Mouse (Mus musculus): ENCODE results near the gene Rab3gap2. TPM values are rescaled to one million over a fixed set of nuclear protein-coding genes. Genes with fewer than 3 reads are reported as not detected.

The Rab3gap2 gene
- 31.5 and 34.9 TPM in 2 replicates for polyA plus RNA-seq (2014; fragmentation: Nextera tagmentation; extraction: Ambion mirVana)

DNA sequence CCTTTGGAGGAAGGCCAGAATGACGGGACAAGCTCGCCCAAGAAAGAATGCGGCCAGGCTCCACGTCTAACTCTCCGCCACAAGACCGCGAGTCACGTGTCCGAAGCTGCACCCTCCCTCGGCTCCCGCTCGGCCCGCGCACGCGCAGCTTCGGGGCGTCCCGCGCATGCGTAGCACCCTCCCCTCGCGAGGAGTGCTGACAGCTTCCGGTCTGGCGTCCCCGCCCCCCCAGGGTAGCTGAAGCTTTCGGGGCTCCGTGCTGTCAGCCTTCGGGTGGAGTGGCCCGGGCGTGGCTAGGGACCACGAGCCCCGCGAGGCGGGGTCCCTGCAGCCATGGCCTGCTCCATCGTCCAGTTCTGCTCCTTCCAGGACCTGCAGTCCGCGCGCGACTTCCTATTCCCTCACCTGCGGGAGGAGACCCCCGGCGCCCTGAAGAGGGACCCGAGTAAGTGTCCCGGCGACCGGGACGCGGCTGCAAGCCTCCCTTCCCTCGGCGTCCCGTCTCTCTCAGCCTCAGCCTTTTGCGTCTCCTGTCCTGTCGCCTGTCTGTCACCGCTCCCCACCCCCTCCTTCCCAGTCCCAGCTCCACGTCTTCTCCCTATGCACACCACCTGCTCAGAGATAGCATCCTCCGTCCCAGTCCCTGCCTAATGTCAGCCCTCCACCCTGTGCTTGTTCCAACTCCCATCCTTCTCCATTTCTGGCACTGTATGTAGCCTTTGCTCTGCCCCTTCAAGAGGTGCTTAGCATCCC is at the start of gene Rab3gap2:
TSS of gene Rab3gap2 (plus strand) at position 209 of the 753 bp plus-strand sequence.
- peak; percentile 93 for ATAC-seq (ENCODE audit: low read depth)
- H3K36me3 ChIP-seq (ENCODE audit: control insufficient read depth, insufficient read depth, low read length) = no peaks in the 10 kb centered on the region
- peak within 1 kb of the TSS; percentile 89 for H3K4me3 ChIP-seq (ENCODE audit: low read depth, low read length)
- no peaks in the 10 kb centered on the region for H3K9me3 ChIP-seq (ENCODE audit: control insufficient read depth, low read length)
- 0% methylated on average over 57 of the region's 57 CpGs for WGBS
- H3K27me3 ChIP-seq (ENCODE audit: control insufficient read depth, insufficient read depth, low read length) = no peaks in the 10 kb centered on the region
- peak within 1 kb of the TSS; percentile 81 for H3K27ac ChIP-seq (ENCODE audit: low read depth, low read length)
- H3K4me1 ChIP-seq (ENCODE audit: control insufficient read depth, insufficient read depth, low read length) = peaks cover 17% of the 10 kb centered on the region
- peak within 1 kb of the TSS; percentile 92 for H3K9ac ChIP-seq (replicated peaks; ENCODE audit: low read depth, low read length)
- peak within 1 kb of the TSS; percentile 94 for H3K4me2 ChIP-seq (ENCODE audit: low read depth, low read length)

DNA sequence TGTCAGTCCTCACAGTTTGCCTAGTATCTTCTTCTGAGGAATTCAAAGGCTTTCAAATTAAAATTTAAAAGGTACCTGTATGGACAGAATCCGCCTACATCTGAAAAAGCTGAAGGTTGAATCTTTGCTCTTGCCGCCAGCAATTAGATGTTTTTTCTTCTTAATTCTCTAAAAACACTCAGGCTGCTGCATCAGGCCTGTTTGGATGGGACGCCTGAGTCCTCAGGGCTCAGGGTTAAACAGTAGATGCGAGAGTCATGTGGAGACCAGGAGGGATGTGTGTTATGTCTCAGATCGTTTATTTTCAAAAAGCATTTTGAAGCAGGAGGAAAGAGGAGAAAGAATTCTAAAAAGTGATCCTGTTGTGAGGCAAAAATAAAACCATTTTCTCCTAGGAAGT is 30.3 kb upstream of the Rab3gap2 start:
- 91% methylated on average over 5 of the region's 5 CpGs for WGBS
- Histone ChIP-seq H3K4me3 (ENCODE audit: low read depth, low read length) (no peak overlapping the region), H3K9ac (replicated peaks; ENCODE audit: low read depth, low read length) (no peak overlapping the region), H3K27me3 (ENCODE audit: control insufficient read depth, insufficient read depth, low read length) (no peaks in the 10 kb centered on the region), H3K4me1 (ENCODE audit: control insufficient read depth, insufficient read depth, low read length) (no peaks in the 10 kb centered on the region), H3K4me2 (ENCODE audit: low read depth, low read length) (no peak overlapping the region), H3K36me3 (ENCODE audit: control insufficient read depth, insufficient read depth, low read length) (no peaks in the 10 kb centered on the region), H3K27ac (ENCODE audit: low read depth, low read length) (no peak overlapping the region), H3K9me3 (ENCODE audit: control insufficient read depth, low read length) (no peaks in the 10 kb centered on the region)
- ATAC-seq (ENCODE audit: low read depth) = no peak

DNA sequence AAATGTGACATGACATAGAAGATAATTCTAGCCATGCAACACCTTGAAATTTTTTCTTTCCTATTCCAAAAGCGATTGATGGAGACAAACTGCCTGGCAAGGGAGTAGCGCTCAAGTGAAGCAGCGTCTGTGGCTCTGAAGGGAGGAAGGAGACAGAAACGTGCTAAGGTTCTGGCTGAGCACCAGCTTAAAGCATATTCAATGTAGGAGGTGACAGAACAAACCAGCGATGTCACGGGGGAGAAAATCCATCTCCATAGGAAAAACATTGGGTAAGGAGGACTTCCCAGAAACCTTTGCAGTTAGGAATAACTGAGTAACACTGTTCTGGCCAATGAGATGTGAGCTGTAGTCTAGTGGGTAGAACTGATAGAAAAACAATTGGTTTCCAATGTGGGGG is 26.1 kb upstream of the Rab3gap2 start:
- H3K9me3 ChIP-seq (ENCODE audit: control insufficient read depth, low read length) = no peaks in the 10 kb centered on the region
- H3K9ac ChIP-seq (replicated peaks; ENCODE audit: low read depth, low read length) = no peak overlapping the region
- H3K4me3 ChIP-seq (ENCODE audit: low read depth, low read length) = no peak overlapping the region
- no peaks in the 10 kb centered on the region for H3K36me3 ChIP-seq (ENCODE audit: control insufficient read depth, insufficient read depth, low read length)
- no peaks in the 10 kb centered on the region for H3K4me1 ChIP-seq (ENCODE audit: control insufficient read depth, insufficient read depth, low read length)
- H3K27me3 ChIP-seq (ENCODE audit: control insufficient read depth, insufficient read depth, low read length) = no peaks in the 10 kb centered on the region
- 87% methylated on average over 6 of the region's 6 CpGs for WGBS
- H3K27ac ChIP-seq (ENCODE audit: low read depth, low read length) = no peak overlapping the region
- no peak overlapping the region for H3K4me2 ChIP-seq (ENCODE audit: low read depth, low read length)
- no peak for ATAC-seq (ENCODE audit: low read depth)

DNA sequence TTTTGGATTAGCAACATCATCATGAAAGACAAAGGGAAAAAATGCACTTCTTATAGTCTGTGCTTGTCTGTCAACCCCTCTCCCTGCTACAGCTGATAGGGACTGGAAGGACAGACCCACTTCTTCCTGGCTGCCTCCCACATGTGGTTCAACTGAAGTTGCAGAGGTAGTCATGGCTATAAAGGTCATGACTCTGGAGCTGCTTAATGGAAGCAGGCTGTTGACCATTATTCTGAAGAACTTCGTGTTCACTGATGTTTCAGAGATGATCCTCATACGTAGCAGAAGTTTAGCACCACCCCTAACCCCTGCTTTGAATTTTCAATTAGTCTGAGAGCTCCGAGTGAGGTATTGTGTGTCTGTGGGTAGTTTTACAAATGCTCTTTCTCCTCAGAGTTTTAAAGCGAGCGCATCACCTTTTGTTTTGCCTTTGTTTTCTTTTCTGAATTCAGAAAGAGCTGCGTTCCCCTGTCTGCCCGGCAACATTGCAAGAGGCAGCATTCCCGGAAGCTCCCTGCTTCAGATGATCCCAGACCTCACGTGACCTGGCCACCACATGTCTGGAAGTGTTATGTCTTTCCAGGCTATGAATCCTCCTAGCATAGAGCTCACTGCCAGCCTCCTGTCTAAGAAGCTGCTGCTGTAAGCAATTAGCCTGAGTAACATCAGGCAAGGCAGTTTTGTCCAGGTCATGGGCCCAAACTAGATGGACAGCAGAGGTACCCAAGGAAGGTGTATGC is 20.2 kb upstream of the Rab3gap2 start:
- H3K9ac ChIP-seq (replicated peaks; ENCODE audit: low read depth, low read length) = no peak overlapping the region
- no peak overlapping the region for H3K27ac ChIP-seq (ENCODE audit: low read depth, low read length)
- ATAC-seq (ENCODE audit: low read depth) = no peak
- H3K36me3 ChIP-seq (ENCODE audit: control insufficient read depth, insufficient read depth, low read length) = no peaks in the 10 kb centered on the region
- H3K4me3 ChIP-seq (ENCODE audit: low read depth, low read length) = no peak overlapping the region
- H3K9me3 ChIP-seq (ENCODE audit: control insufficient read depth, low read length) = no peaks in the 10 kb centered on the region
- H3K27me3 ChIP-seq (ENCODE audit: control insufficient read depth, insufficient read depth, low read length) = no peaks in the 10 kb centered on the region
- H3K4me1 ChIP-seq (ENCODE audit: control insufficient read depth, insufficient read depth, low read length) = peaks cover 3% of the 10 kb centered on the region; the same call in 1 of the 2 replicates
- WGBS = 35% methylated on average over 9 of the region's 9 CpGs
- H3K4me2 ChIP-seq (ENCODE audit: low read depth, low read length) = no peak overlapping the region

DNA sequence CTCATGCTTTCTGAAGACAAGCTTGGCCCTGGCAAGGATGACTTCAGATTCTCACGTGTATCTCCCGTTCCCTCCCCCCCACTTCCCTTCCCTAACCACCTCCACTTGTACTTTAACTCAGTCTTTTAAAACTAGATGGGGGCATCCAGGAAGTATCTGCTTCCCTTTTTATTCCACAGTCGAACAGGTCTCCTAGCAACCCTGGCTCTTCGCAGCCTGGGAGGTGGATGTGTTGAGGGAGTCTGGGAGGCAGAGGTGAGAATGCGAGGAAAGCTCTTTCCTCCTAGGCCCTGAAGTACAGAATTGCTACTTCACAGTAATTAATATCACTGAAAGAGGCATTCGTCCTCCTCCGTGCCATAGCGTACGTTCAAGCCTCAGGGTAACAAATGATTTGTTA is 18.4 kb upstream of the Rab3gap2 start:
- Histone ChIP-seq H3K4me3 (ENCODE audit: low read depth, low read length) (no peak overlapping the region), H3K36me3 (ENCODE audit: control insufficient read depth, insufficient read depth, low read length) (no peaks in the 10 kb centered on the region), H3K9ac (replicated peaks; ENCODE audit: low read depth, low read length) (no peak overlapping the region), H3K4me1 (ENCODE audit: control insufficient read depth, insufficient read depth, low read length) (peaks cover 3% of the 10 kb centered on the region; the same call in 1 of the 2 replicates), H3K27ac (ENCODE audit: low read depth, low read length) (no peak overlapping the region), H3K9me3 (ENCODE audit: control insufficient read depth, low read length) (no peaks in the 10 kb centered on the region), H3K27me3 (ENCODE audit: control insufficient read depth, insufficient read depth, low read length) (no peaks in the 10 kb centered on the region), H3K4me2 (ENCODE audit: low read depth, low read length) (no peak overlapping the region)
- 42% methylated on average over 9 of the region's 9 CpGs for WGBS
- no peak for ATAC-seq (ENCODE audit: low read depth)

DNA sequence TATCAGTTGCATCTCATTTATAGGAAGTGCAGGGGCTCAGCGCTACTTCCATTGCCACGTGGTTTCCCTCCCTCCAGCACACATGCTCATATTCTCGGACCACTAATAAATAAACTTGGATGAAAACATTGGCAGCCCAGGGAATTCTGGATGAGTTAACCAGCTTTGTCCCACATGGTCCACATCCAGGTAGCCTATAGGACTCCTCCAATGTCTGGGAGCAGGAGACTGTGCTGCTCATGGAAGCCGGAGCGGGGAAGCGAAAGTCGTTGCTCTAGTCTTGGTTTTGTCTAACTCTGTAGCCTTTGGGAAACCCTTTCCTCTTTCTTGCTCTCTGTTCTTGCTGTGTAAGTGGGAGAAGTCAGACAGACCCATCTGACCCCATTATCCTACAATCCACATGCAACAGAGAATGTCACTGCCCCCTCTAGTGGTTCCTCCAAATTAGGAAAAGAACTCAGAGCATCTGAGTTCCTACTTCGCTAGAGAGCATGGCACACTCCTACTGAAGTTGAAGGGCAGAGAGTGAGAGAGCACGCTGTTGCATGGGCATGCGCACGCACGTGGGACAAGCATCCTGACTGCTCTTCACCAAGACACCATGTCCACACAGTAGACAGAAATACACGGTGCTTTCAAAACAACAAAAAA is 16.7 kb upstream of the Rab3gap2 start:
- WGBS = 72% methylated on average over 13 of the region's 13 CpGs
- no peak overlapping the region for H3K27ac ChIP-seq (ENCODE audit: low read depth, low read length)

DNA sequence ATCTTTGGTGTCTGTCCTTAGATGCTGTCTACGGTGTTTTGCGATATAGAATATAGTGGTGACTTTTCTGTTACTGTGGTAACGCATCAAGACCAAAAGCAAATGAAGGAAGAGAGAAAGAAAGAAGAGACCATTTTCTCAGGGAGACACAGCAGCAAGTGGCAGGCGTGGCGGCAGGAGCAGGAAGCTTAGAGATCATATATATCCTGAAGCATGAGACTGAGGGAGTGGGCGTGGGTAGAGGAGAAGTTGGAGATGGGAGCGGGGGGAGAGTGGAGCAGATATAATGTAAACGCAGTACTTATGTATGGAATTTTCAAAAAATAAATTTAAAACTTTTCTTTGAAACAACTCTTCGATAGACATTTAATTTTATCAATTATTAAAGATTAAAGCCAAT is 14.0 kb upstream of the Rab3gap2 start:
- Histone ChIP-seq H3K4me2 (ENCODE audit: low read depth, low read length) (no peak overlapping the region), H3K9me3 (ENCODE audit: control insufficient read depth, low read length) (no peaks in the 10 kb centered on the region), H3K27me3 (ENCODE audit: control insufficient read depth, insufficient read depth, low read length) (no peaks in the 10 kb centered on the region), H3K9ac (replicated peaks; ENCODE audit: low read depth, low read length) (no peak overlapping the region), H3K36me3 (ENCODE audit: control insufficient read depth, insufficient read depth, low read length) (no peaks in the 10 kb centered on the region), H3K4me3 (ENCODE audit: low read depth, low read length) (no peak overlapping the region), H3K27ac (ENCODE audit: low read depth, low read length) (no peak overlapping the region), H3K4me1 (ENCODE audit: control insufficient read depth, insufficient read depth, low read length) (peaks cover 3% of the 10 kb centered on the region; the same call in 1 of the 2 replicates)
- WGBS = 92% methylated on average over 9 of the region's 9 CpGs
- no peak for ATAC-seq (ENCODE audit: low read depth)

More for the DNA sequence above, 16.7 kb upstream of the Rab3gap2 start:
- Histone ChIP-seq H3K4me1 (ENCODE audit: control insufficient read depth, insufficient read depth, low read length) (peaks cover 3% of the 10 kb centered on the region; the same call in 1 of the 2 replicates), H3K4me3 (ENCODE audit: low read depth, low read length) (no peak overlapping the region), H3K9ac (replicated peaks; ENCODE audit: low read depth, low read length) (no peak overlapping the region), H3K36me3 (ENCODE audit: control insufficient read depth, insufficient read depth, low read length) (no peaks in the 10 kb centered on the region), H3K27me3 (ENCODE audit: control insufficient read depth, insufficient read depth, low read length) (no peaks in the 10 kb centered on the region), H3K9me3 (ENCODE audit: control insufficient read depth, low read length) (no peaks in the 10 kb centered on the region), H3K4me2 (ENCODE audit: low read depth, low read length) (no peak overlapping the region)
- ATAC-seq (ENCODE audit: low read depth) = peak; percentile 54; the same call in 1 of the 2 replicates

DNA sequence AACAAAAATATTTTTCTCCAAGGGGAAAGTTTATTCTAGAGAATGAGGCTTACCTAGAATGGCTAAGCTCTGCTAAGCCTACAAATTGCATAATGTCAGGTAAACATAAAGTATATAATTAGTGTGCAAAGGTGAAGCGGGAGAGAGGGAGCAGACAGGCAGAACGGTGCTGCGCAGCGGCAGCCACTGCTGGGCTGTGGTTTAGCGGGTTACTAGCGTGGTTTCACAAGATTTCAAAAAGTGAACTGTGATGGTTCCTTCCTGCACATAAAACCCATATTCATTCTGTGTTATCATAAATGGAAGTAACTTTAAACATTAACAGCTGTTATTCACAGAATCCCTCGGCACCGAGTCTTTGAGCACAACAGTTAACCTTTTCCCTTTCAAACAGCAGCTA is 11.8 kb upstream of the Rab3gap2 start:
- H3K4me3 ChIP-seq (ENCODE audit: low read depth, low read length) = no peak overlapping the region
- no peak for ATAC-seq (ENCODE audit: low read depth)
- no peaks in the 10 kb centered on the region for H3K4me1 ChIP-seq (ENCODE audit: control insufficient read depth, insufficient read depth, low read length)
- H3K36me3 ChIP-seq (ENCODE audit: control insufficient read depth, insufficient read depth, low read length) = no peaks in the 10 kb centered on the region
- H3K4me2 ChIP-seq (ENCODE audit: low read depth, low read length) = no peak overlapping the region
- H3K27me3 ChIP-seq (ENCODE audit: control insufficient read depth, insufficient read depth, low read length) = no peaks in the 10 kb centered on the region
- H3K9me3 ChIP-seq (ENCODE audit: control insufficient read depth, low read length) = no peaks in the 10 kb centered on the region
- no peak overlapping the region for H3K9ac ChIP-seq (replicated peaks; ENCODE audit: low read depth, low read length)
- 80% methylated on average over 8 of the region's 8 CpGs for WGBS
- no peak overlapping the region for H3K27ac ChIP-seq (ENCODE audit: low read depth, low read length)

DNA sequence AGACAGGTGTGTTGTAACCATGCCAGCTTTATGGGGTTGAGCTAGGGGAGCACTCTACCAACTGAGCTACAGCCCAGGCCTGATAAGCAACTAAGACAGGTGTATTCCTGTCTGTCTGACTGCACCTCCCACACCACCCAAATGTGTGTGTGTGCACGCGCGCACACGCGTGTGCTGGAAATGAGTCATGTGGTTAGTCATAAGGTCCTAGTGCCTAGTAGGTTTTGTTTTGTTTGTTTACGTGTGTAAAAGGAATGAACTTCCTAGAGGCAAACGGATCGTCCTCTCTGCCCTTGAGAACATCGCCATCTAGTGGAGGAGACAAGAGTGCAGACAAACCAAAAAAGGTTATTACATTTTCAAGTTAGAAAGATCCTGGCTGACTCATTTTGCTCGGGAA is 10.4 kb upstream of the Rab3gap2 start:
- H3K9ac ChIP-seq (replicated peaks; ENCODE audit: low read depth, low read length) = no peak overlapping the region
- no peaks in the 10 kb centered on the region for H3K4me1 ChIP-seq (ENCODE audit: control insufficient read depth, insufficient read depth, low read length)
- H3K27ac ChIP-seq (ENCODE audit: low read depth, low read length) = no peak overlapping the region
- no peaks in the 10 kb centered on the region for H3K27me3 ChIP-seq (ENCODE audit: control insufficient read depth, insufficient read depth, low read length)
- H3K4me2 ChIP-seq (ENCODE audit: low read depth, low read length) = no peak overlapping the region
- 13% methylated on average over 10 of the region's 10 CpGs for WGBS
- ATAC-seq (ENCODE audit: low read depth) = no peak
- H3K4me3 ChIP-seq (ENCODE audit: low read depth, low read length) = no peak overlapping the region
- H3K36me3 ChIP-seq (ENCODE audit: control insufficient read depth, insufficient read depth, low read length) = no peaks in the 10 kb centered on the region
- H3K9me3 ChIP-seq (ENCODE audit: control insufficient read depth, low read length) = no peaks in the 10 kb centered on the region
